Mouse (Mus musculus): Measurements from ENCODE around the gene Tubgcp2. TPM values are rescaled to one million over a fixed set of nuclear protein-coding genes. Genes with fewer than 3 reads are reported as not detected.

The Tubgcp2 gene
- total RNA-seq, 2 experiments from 2014 or later = 40.8 TPM

GRCm38 (mm10) chr7:139984505-139984904, 52.0 kb downstream of the Tubgcp2 start:
- no peak for DNase-seq (ENCODE audit: low spot score in 2 of 2)

DNA sequence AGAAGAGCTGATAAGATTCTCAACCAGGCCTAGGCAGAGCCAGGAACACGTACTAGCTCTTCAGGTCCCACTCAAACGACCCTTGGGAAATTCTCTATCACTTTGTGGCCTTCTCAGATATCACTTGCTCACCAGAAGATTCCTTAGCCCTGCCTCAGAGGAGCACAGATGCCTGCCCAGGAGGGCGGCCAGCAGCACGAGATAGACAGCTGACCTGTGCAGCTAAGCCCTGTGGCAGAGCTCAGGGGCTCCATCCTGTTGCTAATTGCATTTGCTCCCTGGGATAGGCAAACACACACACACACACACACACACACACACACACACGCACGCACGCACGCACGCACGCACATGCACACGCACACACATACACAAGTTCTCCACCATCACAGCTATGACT, 54.4 kb downstream of the Tubgcp2 start:
- DNase-seq (ENCODE audit: low spot score in 2 of 2) = no peak

DNA sequence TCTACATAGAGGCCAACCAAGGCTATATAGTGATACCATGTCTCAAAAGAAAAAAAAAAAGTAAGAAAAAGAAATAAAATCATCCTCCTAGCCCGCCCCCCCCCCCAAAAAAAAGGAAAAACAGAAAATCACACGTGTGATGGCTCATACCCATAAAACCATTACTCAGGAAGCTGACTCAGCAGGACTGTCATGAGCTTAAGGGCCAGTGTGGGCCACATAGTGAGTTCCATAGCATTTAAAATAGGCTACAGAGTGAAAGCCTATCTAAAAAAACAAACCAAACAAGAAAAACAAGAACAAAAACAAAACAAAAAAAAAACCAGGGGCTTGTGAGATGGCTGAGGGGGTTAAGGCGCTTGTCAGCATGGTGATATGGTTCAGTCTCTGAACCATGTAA, 55.7 kb downstream of the Tubgcp2 start:
- DNase-seq (ENCODE audit: low spot score in 2 of 2) = no peak

- peak in 1 of 2 experiments; percentile 34 for DNase-seq (ENCODE audit: low spot score in 2 of 2)
Measured at GRCm38 (mm10) chr7:139979011-139979719, 57.3 kb downstream of the Tubgcp2 start.

- DNase-seq (ENCODE audit: low spot score in 2 of 2) = peak; percentile 84 to 89
Measured at GRCm38 (mm10) chr7:139978278-139978892, 58.1 kb downstream of the Tubgcp2 start, which contains the start of gene 6430531B16Rik. Gene 6430531B16Rik, minus strand, starts transcription at chr7:139978755.

- no peak for DNase-seq (ENCODE audit: low spot score in 2 of 2)
Measured at GRCm38 (mm10) chr7:139975471-139975870, 61.0 kb downstream of the Tubgcp2 start.

DNA sequence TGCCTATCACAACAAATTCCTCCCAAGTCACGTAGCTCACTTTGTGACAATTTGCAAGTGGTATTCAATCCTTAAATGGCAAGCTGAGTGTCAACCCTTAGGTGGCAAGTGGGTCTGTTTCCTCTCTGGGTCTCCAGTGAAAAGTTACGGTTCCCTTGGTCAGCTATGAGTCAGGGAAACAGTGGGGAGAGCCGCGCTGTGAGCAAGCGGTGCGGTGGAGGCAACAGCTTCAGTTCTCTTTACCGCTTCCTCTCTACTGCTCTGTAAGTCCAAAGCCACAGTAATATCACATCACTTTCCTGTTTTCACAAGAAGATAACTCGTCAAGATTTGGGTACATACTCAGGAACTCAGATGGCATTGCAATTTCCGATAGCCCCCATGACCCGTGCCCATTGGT, 62.2 kb downstream of the Tubgcp2 start:
- no peak for DNase-seq (ENCODE audit: low spot score in 2 of 2)

- DNase-seq (ENCODE audit: low spot score in 2 of 2) = no peak
Measured at GRCm38 (mm10) chr7:139972923-139973331, 63.5 kb downstream of the Tubgcp2 start.

DNA sequence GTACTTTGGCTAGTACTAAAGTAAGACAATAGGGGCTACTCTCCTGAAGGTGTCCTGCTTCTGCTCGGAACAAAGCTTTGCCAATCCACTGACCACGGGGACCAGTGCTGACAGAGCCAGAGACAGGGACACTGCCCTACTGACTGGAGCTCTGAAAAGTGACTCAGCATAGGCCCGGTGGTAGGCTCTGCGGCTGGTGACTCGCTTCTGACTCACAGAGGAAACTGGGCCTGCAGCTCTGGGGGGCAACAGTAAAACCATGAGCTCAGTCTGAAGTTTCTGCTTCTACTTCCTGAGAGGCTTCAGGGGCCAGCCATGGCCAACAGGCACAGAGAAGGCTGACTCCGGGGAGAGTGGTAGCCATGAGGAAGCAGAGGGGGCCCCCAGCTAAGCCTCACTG, 65.0 kb downstream of the Tubgcp2 start:
- DNase-seq (ENCODE audit: low spot score in 2 of 2) = no peak

GRCm38 (mm10) chr7:139970979-139971378, 65.5 kb downstream of the Tubgcp2 start:
- no peak for DNase-seq (ENCODE audit: low spot score in 2 of 2)

DNA sequence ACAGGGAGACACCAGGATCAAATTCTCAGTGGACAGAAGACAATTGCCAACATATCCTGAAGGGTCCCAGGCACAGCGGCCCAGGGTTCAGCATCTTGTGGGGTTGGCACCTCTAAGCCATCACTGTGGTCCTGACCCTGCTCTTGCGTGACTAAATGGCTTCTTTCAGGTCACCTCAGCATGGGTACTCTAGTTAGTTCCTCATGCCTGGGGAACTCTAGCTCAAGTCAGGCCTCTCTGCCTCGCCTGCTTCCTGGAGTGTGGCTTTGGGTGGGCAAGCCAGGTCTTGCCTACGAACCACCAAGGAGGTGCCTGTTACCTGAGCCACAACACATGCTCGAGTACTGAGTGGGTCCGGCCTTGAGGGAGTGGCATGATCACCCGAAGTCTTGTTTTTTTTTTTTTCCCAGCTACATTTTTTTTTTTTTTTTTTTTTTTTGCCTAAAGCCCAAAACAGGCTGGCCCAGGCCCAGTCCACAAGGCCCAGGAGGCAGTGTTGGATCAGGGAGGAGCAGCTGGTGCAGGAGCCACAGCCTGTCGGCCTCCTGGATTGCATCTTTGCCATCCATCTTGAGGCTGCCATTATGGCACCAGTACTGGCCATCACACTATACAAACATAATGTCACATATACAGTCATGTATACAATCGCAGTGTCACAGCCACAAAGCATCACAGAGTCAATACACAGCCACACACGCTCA, 66.1 kb downstream of the Tubgcp2 start:
- no peak for DNase-seq (ENCODE audit: low spot score in 2 of 2)

DNA sequence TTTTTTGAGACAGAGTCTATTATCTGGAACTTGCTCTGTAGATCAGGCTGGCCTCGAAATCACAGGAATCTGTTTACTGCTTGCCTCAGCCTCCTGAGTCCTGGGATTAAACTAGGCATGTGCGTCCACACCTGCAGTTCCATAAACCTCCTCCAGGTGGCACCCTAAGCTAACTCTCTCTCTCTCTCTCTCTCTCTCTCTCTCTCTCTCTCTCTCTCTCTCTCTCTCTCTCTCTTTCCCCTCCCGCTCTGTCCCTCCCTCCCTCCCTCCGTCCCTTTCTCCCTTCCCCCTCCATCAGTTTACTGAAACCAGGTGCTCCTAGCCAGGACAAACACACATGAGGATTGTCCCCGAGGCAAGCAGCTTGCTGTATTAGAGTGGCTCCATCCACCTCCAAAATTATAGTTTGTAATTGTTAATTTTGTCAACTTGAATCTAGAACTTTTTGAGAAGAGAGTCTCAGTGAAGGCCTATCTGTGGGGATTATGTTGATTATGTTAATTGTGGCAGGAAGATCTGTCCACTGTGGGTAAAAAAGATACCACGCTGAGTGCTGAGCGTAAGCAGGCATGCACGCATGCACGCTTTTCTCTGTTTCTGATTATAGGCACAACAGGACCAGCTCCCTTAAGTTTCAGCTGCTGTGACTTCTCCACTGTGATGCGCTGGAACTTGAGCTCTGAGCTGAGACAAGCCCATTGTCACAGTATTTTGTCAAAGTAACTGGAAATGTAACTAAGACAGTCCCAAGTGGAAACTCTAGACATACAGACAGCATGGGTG, 66.9 kb downstream of the Tubgcp2 start:
- DNase-seq (ENCODE audit: low spot score in 2 of 2) = peak; percentile 93 to 94

DNA sequence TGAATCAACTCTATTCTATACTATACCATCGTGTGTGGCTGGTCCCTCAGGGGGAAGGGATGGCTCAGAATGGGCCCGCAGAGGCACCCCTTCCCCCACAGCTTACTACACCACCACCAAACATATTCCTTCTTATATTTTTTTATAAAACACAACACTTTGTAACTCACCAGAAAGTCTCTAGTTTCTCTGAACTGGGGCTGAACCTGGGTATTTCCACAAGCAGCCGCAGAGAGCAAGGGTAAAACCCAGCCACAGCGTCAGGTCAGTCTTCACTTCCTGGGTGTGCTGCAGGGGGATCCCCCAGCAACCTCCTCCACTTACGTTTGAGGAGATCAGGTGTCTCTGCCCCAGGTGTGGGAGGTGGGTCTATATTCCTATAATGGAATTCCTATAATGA, 68.0 kb downstream of the Tubgcp2 start:
- no peak for DNase-seq (ENCODE audit: low spot score in 2 of 2)

DNA sequence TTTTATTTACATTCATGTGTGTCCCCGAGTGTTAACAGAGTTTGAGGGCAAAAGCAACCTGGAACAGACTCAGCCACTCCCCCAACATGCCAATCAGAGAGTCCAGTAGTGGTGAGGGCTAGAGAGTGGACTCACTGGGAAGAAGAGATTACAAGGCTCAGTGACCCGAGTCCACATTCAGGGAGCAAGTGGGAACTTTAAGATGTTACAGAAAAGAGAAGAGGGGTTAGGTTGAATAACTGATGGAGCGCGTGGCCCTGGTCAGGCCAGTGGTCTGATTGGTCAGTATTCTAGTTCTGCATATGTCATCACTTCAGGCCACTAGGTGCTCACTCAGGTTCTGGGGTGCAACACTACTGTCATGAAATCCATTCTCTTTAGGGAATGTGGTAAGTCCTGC, 69.3 kb downstream of the Tubgcp2 start:
- no peak for DNase-seq (ENCODE audit: low spot score in 2 of 2)

DNA sequence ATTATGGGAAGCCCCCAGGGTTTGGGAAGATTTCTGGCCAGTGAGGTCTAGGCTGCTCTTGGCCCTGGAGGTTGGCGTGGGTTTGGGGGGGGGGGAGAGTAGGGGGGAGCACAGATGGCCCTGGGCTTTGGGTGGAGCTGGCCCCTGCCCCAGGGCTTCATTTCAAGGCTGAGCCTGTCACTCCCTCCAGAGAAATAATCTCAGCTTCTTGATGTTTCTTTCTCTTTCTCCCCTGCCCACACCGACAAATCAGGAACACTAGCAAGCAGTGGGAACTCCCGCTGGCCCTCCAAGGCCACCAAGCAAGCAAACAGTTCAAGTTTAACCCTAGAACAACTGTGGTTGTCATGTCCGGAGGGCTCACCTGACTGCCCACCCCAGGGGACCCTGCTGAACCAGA, 72.7 kb downstream of the Tubgcp2 start:
- DNase-seq (ENCODE audit: low spot score in 2 of 2) = no peak

GRCm38 (mm10) chr7:139961141-139961540, 75.3 kb downstream of the Tubgcp2 start:
- no peak for DNase-seq (ENCODE audit: low spot score in 2 of 2)

DNA sequence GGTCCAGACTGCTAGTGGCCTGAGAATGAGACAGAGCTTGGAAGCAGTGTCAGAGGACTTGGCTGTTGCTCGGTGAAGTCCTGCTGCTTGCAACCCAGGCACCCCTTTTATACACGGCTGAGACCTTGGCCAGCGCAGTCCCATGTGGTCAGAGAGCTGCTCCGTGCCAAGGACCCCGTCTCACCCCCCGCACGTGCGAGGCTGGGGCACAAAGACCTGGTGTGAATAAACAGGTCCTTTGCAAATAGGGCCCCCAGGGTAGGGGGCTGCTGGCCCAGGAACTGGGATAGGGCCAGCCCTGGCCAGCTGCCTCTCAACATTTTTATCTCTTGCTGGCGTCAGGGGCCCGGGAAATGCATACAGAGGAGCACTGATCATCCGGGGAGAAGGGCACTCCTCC, 78.5 kb downstream of the Tubgcp2 start:
- DNase-seq (ENCODE audit: low spot score in 2 of 2) = peak in 1 of 2 experiments; percentile 14

DNA sequence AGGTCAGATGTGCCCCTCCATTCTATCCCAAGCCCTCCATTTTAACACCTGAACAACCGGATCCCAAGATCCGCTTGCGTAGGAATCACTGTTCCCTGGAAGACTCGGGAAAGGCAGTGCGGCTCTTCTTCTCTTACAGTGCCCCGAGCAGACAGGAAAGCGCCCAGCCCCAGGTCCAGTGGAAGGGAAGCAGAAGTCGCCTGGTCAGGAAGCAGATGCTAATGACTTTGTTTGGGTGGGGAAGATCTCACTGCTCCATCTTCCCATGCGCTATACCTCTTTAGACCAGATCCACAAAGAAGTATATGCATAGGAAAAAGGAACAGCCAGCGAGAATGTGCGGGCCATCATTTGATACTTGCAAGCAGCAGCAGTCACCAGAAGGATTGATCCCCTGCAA, 79.0 kb downstream of the Tubgcp2 start:
- DNase-seq (ENCODE audit: low spot score in 2 of 2) = no peak

- no peak for DNase-seq (ENCODE audit: low spot score in 2 of 2)
Measured at GRCm38 (mm10) chr7:139956658-139957057, 79.8 kb downstream of the Tubgcp2 start.

DNA sequence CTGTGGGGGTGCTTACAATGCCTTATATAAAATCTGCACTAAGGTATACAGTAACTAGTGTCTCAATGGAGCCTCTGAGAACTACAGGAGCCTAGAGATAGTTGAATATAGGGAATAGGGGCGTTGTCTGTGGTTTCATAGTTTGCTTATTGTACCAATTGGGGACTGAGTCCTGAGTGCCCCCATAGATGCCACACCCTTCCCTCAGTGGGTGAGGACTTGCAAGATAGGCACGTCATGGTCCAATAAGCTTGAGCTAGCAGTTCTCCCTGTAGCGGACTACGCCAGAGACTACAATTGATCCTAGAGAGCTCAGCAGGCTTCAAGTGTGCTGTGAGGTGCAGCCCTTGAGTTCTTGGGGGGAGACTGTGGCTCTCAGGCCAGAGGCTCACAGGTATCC, 81.0 kb downstream of the Tubgcp2 start:
- DNase-seq (ENCODE audit: low spot score in 2 of 2) = no peak

DNA sequence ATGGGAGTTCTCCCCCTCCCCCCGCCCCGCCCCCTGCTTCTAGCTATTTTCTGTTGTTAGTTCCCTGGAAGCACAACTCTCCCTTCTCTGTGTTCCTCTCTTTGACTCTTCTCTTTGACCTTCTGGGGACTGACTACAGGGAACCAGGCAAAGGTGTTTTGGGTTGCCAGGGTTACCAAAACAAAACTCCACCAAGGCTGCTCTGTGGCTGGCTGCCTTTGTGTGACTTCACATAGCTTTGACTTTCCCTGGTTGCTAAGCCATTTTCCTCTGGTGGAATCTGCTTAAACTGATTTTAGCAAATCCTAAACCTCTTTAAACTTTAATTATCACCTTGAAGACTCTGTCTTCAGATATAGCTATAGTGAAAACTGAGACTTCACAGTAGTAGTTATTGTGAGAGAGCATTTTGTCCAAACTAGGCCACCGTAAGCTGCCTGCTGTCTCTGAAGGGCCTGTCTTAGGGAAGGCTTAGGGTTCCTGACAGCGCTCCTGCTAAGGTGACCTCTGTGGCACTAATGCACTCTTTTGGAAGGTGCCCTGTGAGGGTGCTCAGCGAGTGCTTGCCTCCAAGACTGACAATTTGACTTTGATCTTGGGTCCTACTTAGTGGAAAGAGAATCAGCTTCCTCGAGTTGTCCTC, 84.4 kb downstream of the Tubgcp2 start:
- no peak for DNase-seq (ENCODE audit: low spot score in 2 of 2)

Measured in layer of hippocampus, postnatal 10 days (tissue).